Mouse (Mus musculus) megakaryocyte progenitor cell, adult 5-6 weeks (primary cell): Measurements from ENCODE around the gene Dand5. TPM values are rescaled to one million over a fixed set of nuclear protein-coding genes. Genes with fewer than 3 reads are reported as not detected.

Experiments used
- ATAC-seq: replicated peaks from 2 replicates; pipeline ENCODE4 v1.8.0; 2016; ENCODE audit warnings: mild to moderate bottlenecking, moderate TSS enrichment, inconsistent platforms; ENCODE audit not compliant: poor library complexity
- total RNA-seq, 2 experiments: library from RNA; stranded (forward) in 1 of 2; stranded (reverse) in 1 of 2; fragments of 157-497, 149-512 nt in 1 of 2; fragments of 200-1000 nt in 1 of 2; gene quantifications; 2 replicates each; pipeline versions ENCODE4 v1.2.3 to v1.2.4; 2015 to 2017

The Dand5 gene
- total RNA-seq, 2 experiments from 2014 or later = 2.4 to 4.0 TPM

DNA sequence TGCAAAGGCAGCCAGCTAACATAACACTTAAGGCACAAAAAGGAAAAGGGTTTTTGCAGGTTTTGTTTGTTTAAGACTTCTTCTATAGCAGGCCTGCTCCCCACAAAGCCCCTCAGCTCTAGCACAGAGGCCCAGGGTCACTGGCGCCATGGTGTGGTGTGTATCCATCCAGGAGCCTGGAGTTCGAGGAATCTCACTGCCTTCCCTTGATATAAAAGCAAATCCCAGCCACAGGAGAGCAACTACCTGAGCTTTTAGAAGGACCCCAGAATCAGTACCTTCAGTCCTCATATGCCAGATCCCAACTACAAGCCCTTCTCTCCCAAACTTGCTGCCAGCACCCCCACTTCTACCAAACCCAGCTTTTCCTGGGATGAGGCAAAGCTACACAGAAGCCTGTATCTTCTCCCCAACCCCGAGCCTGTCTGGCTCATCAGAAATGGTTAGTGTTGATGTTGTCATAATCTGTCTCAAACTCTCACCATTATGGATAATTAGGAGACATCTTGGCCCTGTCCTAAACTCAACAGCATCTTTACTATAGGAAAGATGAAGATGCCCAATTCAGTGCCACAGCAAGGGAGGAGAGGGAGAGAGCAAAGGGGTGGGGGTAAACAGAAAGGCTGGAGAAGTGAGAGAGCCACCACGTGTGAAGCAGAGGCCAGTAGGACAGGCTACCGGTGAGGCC is 51.5 kb downstream of the Dand5 start:
- ATAC-seq = no peak

DNA sequence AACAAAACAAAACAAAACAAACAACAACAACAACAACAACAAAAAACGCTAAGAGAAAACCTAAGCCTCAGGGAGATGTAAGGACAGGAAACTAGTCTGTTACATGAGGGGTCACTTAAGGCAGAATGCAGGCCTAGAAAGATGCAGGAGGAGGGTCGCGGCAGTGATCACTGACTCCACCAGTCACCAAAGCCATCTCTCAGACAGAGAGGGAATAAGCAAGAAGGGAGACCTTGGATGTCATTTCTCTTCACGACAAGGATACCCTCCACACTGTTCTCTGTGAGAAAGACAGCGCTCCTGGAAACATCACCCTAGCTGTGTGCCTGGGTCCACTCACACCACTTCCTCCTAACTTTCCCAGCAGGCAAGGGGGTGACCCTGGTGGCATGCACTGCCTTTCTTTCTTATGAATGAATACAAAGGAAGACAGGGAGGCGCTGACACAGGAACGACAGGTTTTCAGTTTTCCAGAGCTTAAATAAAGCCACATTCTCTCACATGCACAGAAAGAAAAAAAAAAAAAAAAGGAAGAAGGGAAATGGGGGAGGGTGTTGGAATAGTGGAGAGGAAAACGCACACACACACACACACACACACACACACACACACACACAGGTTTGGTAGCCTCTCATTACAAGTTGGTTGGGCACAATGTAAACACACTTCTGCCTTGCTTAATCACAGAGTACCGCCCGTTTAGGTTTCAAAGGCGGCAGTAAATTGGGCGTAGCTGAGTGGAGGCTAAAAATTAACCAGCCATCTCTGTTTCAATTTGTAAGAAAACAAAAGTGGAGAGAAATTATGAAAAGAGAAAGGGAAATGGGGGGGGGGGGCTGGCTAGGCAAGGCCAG is 52.3 kb downstream of the Dand5 start:
- no peak for ATAC-seq

DNA sequence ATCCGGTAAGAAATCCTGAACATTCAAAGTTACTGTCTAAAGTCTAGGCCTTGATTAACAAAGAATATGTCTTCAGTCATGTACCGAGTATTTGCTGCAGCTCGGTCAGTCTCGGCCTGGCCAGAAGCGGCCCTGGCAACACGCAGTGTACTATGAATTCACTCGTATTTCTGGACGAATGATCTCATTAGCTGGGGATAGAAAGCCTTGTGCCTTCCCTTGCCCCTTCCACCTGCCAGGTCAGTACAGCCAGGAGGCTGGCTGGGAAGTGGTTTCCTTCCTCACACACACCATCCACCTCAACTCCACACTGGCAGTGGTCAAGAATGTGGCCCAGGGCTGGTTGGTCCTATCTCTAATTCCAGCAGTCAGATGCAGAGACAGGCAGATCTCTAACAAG is 53.3 kb downstream of the Dand5 start:
- no peak for ATAC-seq

DNA sequence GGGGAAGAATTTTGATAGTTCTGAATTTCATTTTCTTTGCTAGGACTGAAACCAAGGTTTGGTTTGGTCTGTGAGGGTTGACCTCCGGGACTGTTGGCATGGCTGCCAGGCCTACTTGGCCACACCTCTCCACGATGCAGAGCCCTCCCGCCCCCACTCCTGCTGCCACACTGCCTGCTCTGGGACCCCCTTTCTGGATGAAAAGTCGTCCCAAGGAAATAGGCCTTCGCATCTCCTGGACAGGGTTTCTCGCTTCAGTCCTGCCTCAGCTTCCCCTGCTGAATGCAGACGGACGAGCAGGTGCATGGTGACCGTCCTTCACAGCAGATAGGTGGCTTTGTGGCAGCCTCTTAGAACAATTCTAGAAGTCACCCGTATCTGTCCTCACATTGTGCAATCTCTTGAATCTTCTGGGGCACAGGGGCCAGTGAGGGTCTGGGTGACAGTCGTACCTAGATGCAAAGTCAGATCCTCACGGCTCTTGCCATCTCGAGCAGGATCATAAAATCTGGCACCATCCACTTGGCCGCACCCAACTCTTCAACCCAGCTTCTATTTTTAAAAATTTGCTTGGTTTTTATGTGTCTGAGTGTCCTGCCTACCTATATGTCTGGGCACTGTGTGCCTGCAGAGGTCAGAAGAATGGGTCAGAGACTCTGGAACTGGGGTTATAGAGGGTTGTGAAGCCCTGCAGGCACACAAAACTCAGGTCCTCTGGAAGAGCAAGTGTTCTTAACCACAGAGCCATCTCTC is 54.1 kb downstream of the Dand5 start:
- no peak for ATAC-seq

DNA sequence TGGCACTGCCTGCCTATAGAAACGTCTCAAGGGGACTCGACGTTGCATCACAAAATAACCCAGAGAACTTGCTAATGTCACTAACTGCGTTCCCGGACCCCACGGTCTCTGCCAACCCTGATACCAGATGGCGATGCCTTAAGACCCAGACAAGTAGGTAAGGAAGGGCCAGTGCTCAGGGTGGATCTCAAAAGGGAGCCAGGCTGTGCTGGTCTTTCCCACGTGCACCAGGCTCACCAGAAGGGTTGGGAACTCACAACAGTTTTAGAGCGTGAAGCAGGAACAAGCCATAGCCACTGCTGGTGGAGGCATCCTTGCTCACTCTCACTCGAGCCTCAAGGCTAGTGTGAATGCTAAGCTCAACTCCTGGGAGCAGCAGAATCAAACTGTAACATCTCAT is 55.4 kb downstream of the Dand5 start:
- ATAC-seq = no peak

DNA sequence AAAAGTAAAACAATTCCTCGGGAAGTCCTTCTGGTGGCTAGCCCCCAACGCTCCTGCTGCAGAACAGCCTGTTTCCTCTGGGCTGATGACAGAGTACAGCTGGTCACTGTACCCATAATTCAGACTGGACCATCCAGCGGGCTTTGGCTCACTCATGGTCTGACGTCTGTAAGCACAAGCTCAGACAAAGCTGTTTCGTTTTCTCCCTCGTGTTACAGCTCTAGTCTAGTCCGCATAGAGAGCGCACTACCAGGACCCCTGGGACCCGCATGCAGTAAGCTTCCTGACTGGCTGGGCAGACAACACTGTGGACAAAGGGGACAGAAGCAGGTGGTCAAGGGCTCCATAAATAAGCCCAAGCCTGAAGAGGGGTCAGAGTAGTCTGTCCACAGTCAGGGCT is 56.2 kb downstream of the Dand5 start:
- no peak for ATAC-seq

DNA sequence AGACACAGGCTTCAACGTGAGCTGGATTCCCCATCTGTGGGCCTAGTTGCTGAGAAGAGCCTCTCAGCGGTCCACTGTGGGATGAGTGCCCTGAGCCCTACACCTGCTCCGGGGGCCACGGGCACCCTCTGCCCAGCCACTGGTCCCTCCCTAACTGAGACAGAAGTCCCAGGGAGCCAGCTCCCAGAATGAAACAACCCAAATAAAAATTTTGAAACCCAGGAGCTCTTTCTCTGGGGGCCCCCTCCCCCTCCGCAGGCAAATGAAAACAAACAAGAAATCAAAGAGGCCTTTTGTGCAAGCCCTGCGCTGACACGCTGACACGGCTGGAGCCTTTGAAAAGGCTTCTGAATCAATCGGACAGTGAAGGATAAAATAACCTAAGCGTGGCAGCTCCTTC is 57.0 kb downstream of the Dand5 start:
- no peak for ATAC-seq

Other genes with a start within 250 kb of the Dand5 start
- 43.5 and 61.9 TPM in 2 replicates for gene Ier2, start 160.0 kb downstream of the Dand5 start, total RNA-seq (2015)
- gene Ier2, start 160.0 kb downstream of the Dand5 start, total RNA-seq (2017) = 34.4 and 49.8 TPM in 2 replicates
- gene Trmt1, start 136.5 kb downstream of the Dand5 start, total RNA-seq (2015) = 56.0 and 64.4 TPM in 2 replicates
- 82.2 and 84.4 TPM in 2 replicates for gene Trmt1, start 136.5 kb downstream of the Dand5 start, total RNA-seq (2017)
- 71.6 and 77.1 TPM in 2 replicates for gene Nacc1, start 135.0 kb downstream of the Dand5 start, total RNA-seq (2015)
- 50.9 and 53.5 TPM in 2 replicates for gene Nacc1, start 135.0 kb downstream of the Dand5 start, total RNA-seq (2017)
- gene Lyl1, start 121.4 kb downstream of the Dand5 start, total RNA-seq (2015) = 56.3 and 72.0 TPM in 2 replicates
- gene Lyl1, start 121.4 kb downstream of the Dand5 start, total RNA-seq (2017) = 58.0 and 65.6 TPM in 2 replicates
- gene G430095P16Rik, start 99.8 kb downstream of the Dand5 start, total RNA-seq (2015) = 12.2 and 15.2 TPM in 2 replicates
- gene G430095P16Rik, start 99.8 kb downstream of the Dand5 start, total RNA-seq (2017) = 3.7 and 8.5 TPM in 2 replicates
- gene Nfix, start 22.5 kb downstream of the Dand5 start, total RNA-seq (2015) = 44.4 and 46.9 TPM in 2 replicates
- gene Nfix, start 22.5 kb downstream of the Dand5 start, total RNA-seq (2017) = 12.0 and 15.7 TPM in 2 replicates
- gene Gadd45gip1, start 8.7 kb upstream of the Dand5 start, total RNA-seq (2015) = 21.4 and 21.9 TPM in 2 replicates
- gene Gadd45gip1, start 8.7 kb upstream of the Dand5 start, total RNA-seq (2017) = 51.2 and 57.4 TPM in 2 replicates
- 30.2 and 34.4 TPM in 2 replicates for gene Rad23a, start 17.8 kb upstream of the Dand5 start, total RNA-seq (2015)
- 26.2 and 26.3 TPM in 2 replicates for gene Rad23a, start 17.8 kb upstream of the Dand5 start, total RNA-seq (2017)
- 1,060 and 1,133 TPM in 2 replicates for gene Calr, start 24.1 kb upstream of the Dand5 start, total RNA-seq (2015)
- gene Calr, start 24.1 kb upstream of the Dand5 start, total RNA-seq (2017) = 4,756 and 5,574 TPM in 2 replicates
- gene Farsa, start 34.2 kb upstream of the Dand5 start, total RNA-seq (2015) = 33.3 and 51.2 TPM in 2 replicates
- 173 and 193 TPM in 2 replicates for gene Farsa, start 34.2 kb upstream of the Dand5 start, total RNA-seq (2017)
- gene Syce2, start 49.3 kb upstream of the Dand5 start, total RNA-seq (2015) = 248 and 250 TPM in 2 replicates
- gene Syce2, start 49.3 kb upstream of the Dand5 start, total RNA-seq (2017) = 130 and 139 TPM in 2 replicates
- 17.4 and 19.0 TPM in 2 replicates for gene Gcdh, start 71.1 kb upstream of the Dand5 start, total RNA-seq (2015)
- gene Gcdh, start 71.1 kb upstream of the Dand5 start, total RNA-seq (2017) = 27.8 TPM in 2 replicates
- gene Klf1, start 79.1 kb upstream of the Dand5 start, total RNA-seq (2015) = 12.3 and 22.4 TPM in 2 replicates
- 14.0 and 30.8 TPM in 2 replicates for gene Klf1, start 79.1 kb upstream of the Dand5 start, total RNA-seq (2017)
- 16.8 and 23.7 TPM in 2 replicates for gene Dnase2a, start 85.7 kb upstream of the Dand5 start, total RNA-seq (2015)
- gene Dnase2a, start 85.7 kb upstream of the Dand5 start, total RNA-seq (2017) = 52.7 and 73.5 TPM in 2 replicates
- gene Mast1, start 114.5 kb upstream of the Dand5 start, total RNA-seq (2015) = not detected in 2 replicates
- gene Mast1, start 114.5 kb upstream of the Dand5 start, total RNA-seq (2017) = 0.03 TPM in 1 of 2 replicates, not detected in the other
- not detected in 2 replicates for gene Rtbdn, start 124.2 kb upstream of the Dand5 start, total RNA-seq (2015)
- not detected in 2 replicates for gene Rtbdn, start 124.2 kb upstream of the Dand5 start, total RNA-seq (2017)
- gene Gm49661, start 146.6 kb upstream of the Dand5 start, total RNA-seq (2015) = not detected in 2 replicates
- not detected in 2 replicates for gene Gm49661, start 146.6 kb upstream of the Dand5 start, total RNA-seq (2017)
- 266 and 310 TPM in 2 replicates for gene Prdx2, start 146.8 kb upstream of the Dand5 start, total RNA-seq (2015)
- 340 and 388 TPM in 2 replicates for gene Prdx2, start 146.8 kb upstream of the Dand5 start, total RNA-seq (2017)
- 136 and 178 TPM in 2 replicates for gene Rnaseh2a, start 146.9 kb upstream of the Dand5 start, total RNA-seq (2015)
- gene Rnaseh2a, start 146.9 kb upstream of the Dand5 start, total RNA-seq (2017) = 109 and 162 TPM in 2 replicates
- gene Junb, start 155.9 kb upstream of the Dand5 start, total RNA-seq (2015) = 14.7 and 26.1 TPM in 2 replicates
- 38.9 and 57.5 TPM in 2 replicates for gene Junb, start 155.9 kb upstream of the Dand5 start, total RNA-seq (2017)
- 1.9 and 3.8 TPM in 2 replicates for gene Hook2, start 167.8 kb upstream of the Dand5 start, total RNA-seq (2015)
- 7.2 and 8.5 TPM in 2 replicates for gene Hook2, start 167.8 kb upstream of the Dand5 start, total RNA-seq (2017)
- gene Best2, start 191.7 kb upstream of the Dand5 start, total RNA-seq (2015) = not detected in 2 replicates
- not detected in 2 replicates for gene Best2, start 191.7 kb upstream of the Dand5 start, total RNA-seq (2017)
- gene Asna1, start 202.5 kb upstream of the Dand5 start, total RNA-seq (2015) = 68.4 and 69.0 TPM in 2 replicates
- gene Asna1, start 202.5 kb upstream of the Dand5 start, total RNA-seq (2017) = 78.2 and 83.7 TPM in 2 replicates
- 132 and 138 TPM in 2 replicates for gene Trir, start 204.0 kb upstream of the Dand5 start, total RNA-seq (2015)
- gene Trir, start 204.0 kb upstream of the Dand5 start, total RNA-seq (2017) = 212 and 224 TPM in 2 replicates
- 16.2 and 16.7 TPM in 2 replicates for gene Tnpo2, start 214.1 kb upstream of the Dand5 start, total RNA-seq (2015)
- gene Tnpo2, start 214.1 kb upstream of the Dand5 start, total RNA-seq (2017) = 20.4 and 22.0 TPM in 2 replicates
- gene Fbxw9, start 237.2 kb upstream of the Dand5 start, total RNA-seq (2015) = 4.4 and 4.9 TPM in 2 replicates
- gene Fbxw9, start 237.2 kb upstream of the Dand5 start, total RNA-seq (2017) = 3.2 and 3.5 TPM in 2 replicates
- gene Gm5741, start 245.2 kb upstream of the Dand5 start, total RNA-seq (2015) = not detected in 2 replicates
- not detected in 2 replicates for gene Gm5741, start 245.2 kb upstream of the Dand5 start, total RNA-seq (2017)
- gene Dhps, start 248.9 kb upstream of the Dand5 start, total RNA-seq (2015) = 60.4 and 69.7 TPM in 2 replicates
- gene Dhps, start 248.9 kb upstream of the Dand5 start, total RNA-seq (2017) = 24.6 and 24.7 TPM in 2 replicates